Mouse (Mus musculus): ENCODE measurements around the gene Tiam1. TPM values are rescaled to one million over a fixed set of nuclear protein-coding genes. Genes with fewer than 3 reads are reported as not detected.

Tiam1 gene
- polyA plus RNA-seq, 1 experiment from 2014 or later, result 10.7 TPM

Other genes starting within 250 kb of the Tiam1 start
- 927 and 1,079 TPM in 2 replicates for gene Sod1, start 77.0 kb upstream of the Tiam1 start, polyA plus RNA-seq (2015; fragmentation: Nextera tagmentation; extraction: Ambion mirVana)
- gene Scaf4, start 140.7 kb upstream of the Tiam1 start, polyA plus RNA-seq (2015; fragmentation: Nextera tagmentation; extraction: Ambion mirVana), result 15.5 and 16.3 TPM in 2 replicates
- 9.5 and 10.6 TPM in 2 replicates for gene Hunk, start 242.2 kb upstream of the Tiam1 start, polyA plus RNA-seq (2015; fragmentation: Nextera tagmentation; extraction: Ambion mirVana)